Mouse (Mus musculus) brain, adult 10 weeks (tissue): ENCODE data around the gene Rdh8. TPM values are rescaled to one million over a fixed set of nuclear protein-coding genes. Genes with fewer than 3 reads are reported as not detected.

Experiments used
- polyA plus RNA-seq: library from polyadenylated mRNA; stranded (reverse); fragments of 350-450 nt; fragmentation: Illumina TruSeq; extraction: RNeasy Lipid Tissue Mini Kit (QIAGEN cat#74804); gene quantifications from one replicate; pipeline ENCODE4 v1.2.3, GENCODE M21; 2015; ENCODE audit warnings: low read depth, low replicate concordance

Gene Rdh8
- not detected for polyA plus RNA-seq

DNA sequence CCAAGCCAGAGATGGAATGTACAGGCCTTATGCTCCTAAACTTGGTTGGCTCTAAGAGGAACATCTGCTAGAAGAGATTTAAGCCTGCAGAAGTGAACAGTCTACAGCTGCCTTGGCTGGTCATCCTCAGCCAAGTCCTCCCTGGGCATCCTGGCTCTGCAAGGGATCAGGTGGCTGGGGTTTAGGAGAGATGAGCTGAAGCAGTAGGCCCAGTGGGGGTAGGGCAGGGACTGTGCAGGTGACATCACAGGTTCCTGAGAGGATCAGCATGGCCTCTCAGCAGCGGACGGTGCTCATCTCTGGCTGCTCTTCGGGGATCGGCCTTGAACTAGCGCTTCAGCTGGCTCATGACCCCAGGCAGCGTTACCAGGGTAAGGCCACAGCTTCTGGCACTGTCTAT lies at the start of gene Rdh8:
Gene Rdh8 (plus strand): TSS at position 268 of the 400 bp plus-strand sequence.

GRCm38 (mm10) chr9:20814521-20815272 lies 3.6 kb upstream of the Rdh8 start, which contains the start of gene Col5a3:
Col5a3 (minus strand) TSS chr9:20815067.

DNA sequence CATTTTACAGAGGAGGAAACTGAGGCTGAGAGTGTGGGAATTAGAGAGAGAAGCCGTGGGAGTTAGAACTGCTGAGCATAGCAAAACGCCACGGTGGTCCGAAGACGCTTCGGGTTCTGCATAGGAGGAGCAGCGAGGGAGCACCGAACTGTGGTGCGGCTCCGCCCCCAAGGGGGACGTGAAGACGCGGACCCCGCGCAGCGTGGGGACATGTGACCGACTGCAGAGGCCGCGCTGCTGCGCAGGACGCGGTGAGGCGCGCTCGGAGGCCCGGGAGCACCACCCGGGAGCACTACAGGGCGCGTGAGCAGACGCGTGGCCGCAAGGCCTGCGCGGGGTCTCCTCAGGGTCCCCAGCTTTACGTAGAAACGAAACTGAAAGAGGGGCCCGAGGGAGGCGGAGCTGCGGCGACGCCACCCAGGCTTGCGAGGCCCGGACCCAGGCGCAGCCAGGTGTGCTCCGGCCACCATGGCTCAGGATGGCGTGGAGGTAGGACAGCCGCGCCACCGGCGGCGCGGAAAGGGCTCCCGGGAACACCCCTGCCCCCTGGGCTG lies 50.2 kb downstream of the Rdh8 start, which contains the start of gene A230050P20Rik:
Gene A230050P20Rik (plus strand): TSS at position 195 of the 554 bp plus-strand sequence.

Other genes with a start within 250 kb of the Rdh8 start
- gene Zfp846, start 237.2 kb upstream of the Rdh8 start, polyA plus RNA-seq: 14.0 TPM
- 642 TPM for gene Ubl5, start 175.6 kb upstream of the Rdh8 start, polyA plus RNA-seq
- 16.8 TPM for gene Fbxl12, start 173.7 kb upstream of the Rdh8 start, polyA plus RNA-seq
- 44.8 TPM for gene Pin1, start 166.4 kb upstream of the Rdh8 start, polyA plus RNA-seq
- 130 TPM for gene Olfm2, start 72.2 kb upstream of the Rdh8 start, polyA plus RNA-seq
- gene Col5a3, start 3.4 kb upstream of the Rdh8 start, polyA plus RNA-seq: 1.4 TPM
- gene A230050P20Rik, start 50.1 kb downstream of the Rdh8 start, polyA plus RNA-seq: 87.5 TPM
- 11.2 TPM for gene Angptl6, start 61.2 kb downstream of the Rdh8 start, polyA plus RNA-seq
- 20.5 TPM for gene Ppan, start 69.7 kb downstream of the Rdh8 start, polyA plus RNA-seq
- gene Eif3g, start 80.1 kb downstream of the Rdh8 start, polyA plus RNA-seq: 131 TPM
- 23.5 TPM for gene Dnmt1, start 141.4 kb downstream of the Rdh8 start, polyA plus RNA-seq
- gene S1pr2, start 158.3 kb downstream of the Rdh8 start, polyA plus RNA-seq: 1.8 TPM
- gene Mrpl4, start 184.2 kb downstream of the Rdh8 start, polyA plus RNA-seq: 70.1 TPM
- 1.8 TPM for gene Icam1, start 197.5 kb downstream of the Rdh8 start, polyA plus RNA-seq
- gene Icam4, start 210.9 kb downstream of the Rdh8 start, polyA plus RNA-seq: 1.9 TPM
- gene Icam5, start 213.6 kb downstream of the Rdh8 start, polyA plus RNA-seq: 111 TPM
- not detected for gene Zglp1, start 248.6 kb downstream of the Rdh8 start, polyA plus RNA-seq